Mouse (Mus musculus) kidney, postnatal 4 days (tissue): ENCODE results near the gene Sbf1.

Source experiments
- DNase-seq, 2 experiments: peaks; one replicate each; pipeline ENCODE4 v3.0.0; 2021; ENCODE audit warnings: mixed read lengths in 2 of 2

Sbf1 gene

GRCm38 (mm10) chr15:89316146-89316545, 1.0 kb upstream of the Sbf1 start:
- peak; percentile 50 to 56 for DNase-seq

DNA sequence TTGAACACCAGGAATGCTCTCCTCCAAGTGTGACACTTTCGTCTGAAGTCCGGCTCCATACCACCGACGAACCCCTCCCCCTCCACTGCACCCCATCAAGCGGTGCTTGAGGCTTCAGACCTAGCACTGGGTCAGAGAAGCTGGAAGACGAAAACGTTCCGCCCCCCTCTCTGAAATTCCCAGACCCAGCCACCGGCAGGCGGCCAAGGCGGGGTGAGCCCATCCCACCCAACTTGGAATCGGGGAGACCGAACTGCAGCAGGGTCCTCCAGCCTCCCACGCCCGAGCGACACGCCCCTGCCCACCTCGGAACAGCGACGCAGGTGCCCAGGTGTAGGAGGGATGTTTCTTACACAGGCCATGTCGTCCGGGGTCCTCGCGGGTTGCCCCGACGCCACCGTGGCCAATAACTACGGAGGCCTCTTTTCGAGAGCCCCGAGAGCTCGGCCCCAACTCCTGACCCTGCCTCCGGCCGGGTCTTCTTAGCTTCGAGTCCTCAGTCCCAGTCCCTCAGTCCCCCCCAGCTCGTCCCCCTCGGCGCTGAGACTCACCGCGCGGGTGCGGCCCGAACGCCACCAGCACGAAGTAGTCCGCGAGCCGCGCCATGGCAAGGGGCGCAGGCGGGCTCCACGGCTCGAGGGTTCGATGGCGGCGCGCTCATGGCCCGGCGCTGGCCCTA, 461 bp downstream of the Sbf1 start:
- DNase-seq: peak; percentile 61 to 73

- DNase-seq: no peak
These were observed 1.0 kb downstream of the Sbf1 start for GRCm38 (mm10) chr15:89314107-89314506.

DNA sequence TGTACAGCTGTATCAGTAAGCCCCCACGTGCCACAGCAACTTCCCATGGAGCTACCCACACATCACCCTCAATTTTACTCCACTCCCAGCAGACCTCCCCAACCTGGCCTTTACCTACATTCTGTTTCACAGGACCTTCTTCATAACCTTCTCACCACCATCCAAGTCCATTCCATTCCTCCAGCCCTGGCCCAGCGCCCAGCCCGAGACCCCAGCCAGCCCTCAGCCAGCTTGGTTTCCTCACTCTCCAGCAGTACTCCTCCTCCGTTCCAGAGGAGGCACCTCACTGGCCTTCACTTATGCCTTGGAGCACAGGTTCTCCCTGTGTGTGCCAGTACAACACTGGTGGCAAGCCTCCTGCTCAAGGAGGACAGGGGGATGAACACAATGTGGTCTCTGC, 1.8 kb downstream of the Sbf1 start:
- no peak for DNase-seq

GRCm38 (mm10) chr15:89309962-89310498, 5.1 kb downstream of the Sbf1 start:
- DNase-seq: no peak

- peak in 1 of 2 experiments; percentile 0 for DNase-seq
These were observed 6.5 kb downstream of the Sbf1 start for GRCm38 (mm10) chr15:89308406-89309139.

DNA sequence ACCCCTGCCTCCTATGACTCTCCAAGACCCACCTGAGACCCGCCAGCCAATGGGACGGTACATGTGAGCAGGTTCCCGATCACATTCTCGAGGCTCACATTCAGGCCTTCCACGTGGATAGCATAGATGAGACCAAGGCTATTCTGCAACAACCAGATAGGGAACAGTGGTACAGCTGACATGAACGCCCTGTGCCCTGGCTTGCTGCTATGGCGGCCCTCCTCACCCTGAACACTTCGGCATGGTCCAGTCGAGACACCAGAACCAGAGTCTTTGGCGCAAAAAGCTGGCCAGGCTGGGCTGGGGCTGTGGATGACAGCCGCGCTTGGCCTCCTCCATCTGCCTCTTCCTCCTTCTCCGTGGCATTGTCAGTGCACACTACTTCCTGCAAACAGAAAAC, 7.7 kb downstream of the Sbf1 start:
- DNase-seq: no peak

- no peak for DNase-seq
These were observed 9.1 kb downstream of the Sbf1 start for GRCm38 (mm10) chr15:89305966-89306365.

DNA sequence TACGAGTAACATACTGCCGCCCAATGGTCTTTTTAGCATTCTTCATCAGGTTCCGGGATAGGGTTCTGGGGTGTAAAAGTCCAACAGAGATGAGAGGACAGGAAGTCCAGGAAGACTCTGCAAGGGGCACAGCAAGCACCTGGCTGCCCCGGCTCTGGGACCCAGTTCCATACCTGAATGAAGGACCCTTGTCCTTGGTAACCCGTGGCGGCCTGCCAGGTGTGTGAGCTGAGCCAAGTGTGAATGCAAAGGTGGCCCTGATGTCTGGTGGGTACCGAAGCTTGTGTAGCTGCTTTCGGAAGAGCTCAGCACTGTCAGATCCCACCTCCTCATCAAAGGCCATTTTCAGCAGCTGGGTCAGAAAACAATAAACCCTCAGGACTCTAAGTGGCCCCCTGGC, 14.5 kb downstream of the Sbf1 start:
- DNase-seq: no peak

DNA sequence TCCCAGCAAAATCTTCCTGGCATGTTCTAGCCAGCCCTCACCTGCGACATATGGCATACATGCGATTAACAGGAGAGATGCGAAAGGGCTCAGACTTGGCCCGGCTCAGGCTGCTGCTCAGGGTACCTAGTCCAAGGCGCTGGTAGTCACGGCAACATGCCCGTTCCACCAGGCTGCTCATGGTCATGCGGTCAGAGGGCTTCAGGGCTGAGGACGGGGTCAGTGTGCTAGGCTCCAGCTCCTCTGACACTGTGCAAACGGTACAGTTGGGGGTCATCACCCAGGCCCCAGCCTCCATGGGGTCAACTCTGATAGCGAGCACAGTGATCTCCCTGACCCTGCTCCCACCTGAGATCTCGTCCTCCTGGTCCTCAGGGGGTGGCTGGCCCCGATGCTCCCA, 14.9 kb downstream of the Sbf1 start:
- peak in 1 of 2 experiments; percentile 37 for DNase-seq

GRCm38 (mm10) chr15:89297695-89298094, 17.4 kb downstream of the Sbf1 start:
- no peak for DNase-seq

- peak in 1 of 2 experiments; percentile 35 for DNase-seq
These were observed 18.6 kb downstream of the Sbf1 start for GRCm38 (mm10) chr15:89296465-89296864.

DNA sequence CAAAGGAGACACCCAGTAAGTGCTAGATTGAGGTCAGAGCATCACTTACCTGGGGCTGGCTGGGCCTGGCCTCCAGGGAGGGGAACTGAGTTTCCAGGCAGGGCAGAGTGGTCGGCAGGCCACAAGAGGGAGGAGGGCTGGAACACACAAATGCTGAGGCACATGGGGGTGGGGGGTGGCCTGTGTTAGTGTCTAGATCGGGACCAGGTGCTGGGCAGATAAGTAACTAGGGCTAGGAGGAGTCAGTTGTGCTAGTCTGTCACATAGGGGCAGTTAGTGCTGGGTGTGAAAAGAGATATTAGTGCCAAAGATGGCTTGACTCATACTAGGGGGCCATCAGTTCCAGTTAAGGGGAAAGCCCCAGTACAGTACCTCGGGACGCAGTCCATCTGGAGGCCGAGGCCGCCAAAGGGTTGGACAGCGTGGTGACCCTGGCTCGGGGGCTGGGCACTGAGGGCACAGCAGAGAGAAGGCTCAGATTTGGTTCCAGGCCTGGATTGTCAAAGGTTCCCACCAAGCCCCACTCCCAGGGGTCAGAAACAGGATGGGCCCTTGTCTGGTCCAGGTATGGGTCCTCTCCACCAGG, 19.4 kb downstream of the Sbf1 start:
- no peak for DNase-seq

- no peak for DNase-seq
These were observed 21.3 kb downstream of the Sbf1 start for GRCm38 (mm10) chr15:89293778-89294177.

GRCm38 (mm10) chr15:89292795-89293194, 22.3 kb downstream of the Sbf1 start:
- DNase-seq: no peak

GRCm38 (mm10) chr15:89291521-89291920, 23.6 kb downstream of the Sbf1 start:
- no peak for DNase-seq

GRCm38 (mm10) chr15:89289455-89289854, 25.7 kb downstream of the Sbf1 start:
- no peak for DNase-seq

DNA sequence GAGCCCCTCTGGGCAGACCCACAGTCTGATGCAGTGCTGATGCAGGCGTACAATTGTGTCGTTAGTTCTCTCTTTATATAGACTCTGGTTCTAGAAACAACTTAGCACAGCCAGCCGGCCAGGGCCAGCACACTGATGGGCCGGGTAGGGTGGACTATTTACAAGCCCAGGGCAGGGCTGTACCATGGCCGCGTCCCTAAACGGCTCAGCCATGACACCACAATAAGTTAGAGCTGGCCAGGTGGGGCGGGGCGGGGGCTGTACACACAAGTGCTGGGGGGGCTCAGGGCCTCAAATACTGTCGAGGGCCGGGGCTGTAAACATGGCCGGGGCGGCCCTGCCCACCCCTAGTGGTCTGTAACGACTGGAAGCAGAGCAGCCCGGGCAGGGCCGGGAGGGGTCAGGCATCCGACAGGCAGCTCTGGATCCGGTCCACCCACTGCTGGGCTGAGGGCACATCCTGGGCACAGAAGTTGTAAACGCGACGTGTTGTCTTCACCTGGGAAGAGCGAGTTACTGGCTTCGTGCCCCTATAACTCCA, 26.8 kb downstream of the Sbf1 start:
- DNase-seq: peak in 1 of 2 experiments; percentile 20

DNA sequence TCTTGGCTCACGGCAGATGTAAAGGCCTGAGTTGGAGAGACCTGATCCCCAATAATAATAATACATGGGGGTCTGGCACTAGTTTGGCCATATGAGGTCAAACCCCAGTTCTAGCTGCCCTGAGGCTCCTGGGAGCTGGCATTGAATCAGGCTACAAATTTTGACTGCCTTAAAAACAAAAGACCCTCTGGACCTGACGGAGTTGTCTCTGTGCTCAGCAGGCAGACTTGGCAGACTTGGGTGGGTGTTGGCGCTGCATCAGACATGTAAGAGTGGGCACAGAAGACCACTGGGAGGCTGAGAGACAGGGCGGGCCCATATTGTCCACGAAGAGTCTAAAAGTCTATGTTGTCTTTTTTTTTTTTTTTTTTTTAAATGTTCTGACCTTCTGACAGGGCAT, 28.5 kb downstream of the Sbf1 start:
- no peak for DNase-seq

DNA sequence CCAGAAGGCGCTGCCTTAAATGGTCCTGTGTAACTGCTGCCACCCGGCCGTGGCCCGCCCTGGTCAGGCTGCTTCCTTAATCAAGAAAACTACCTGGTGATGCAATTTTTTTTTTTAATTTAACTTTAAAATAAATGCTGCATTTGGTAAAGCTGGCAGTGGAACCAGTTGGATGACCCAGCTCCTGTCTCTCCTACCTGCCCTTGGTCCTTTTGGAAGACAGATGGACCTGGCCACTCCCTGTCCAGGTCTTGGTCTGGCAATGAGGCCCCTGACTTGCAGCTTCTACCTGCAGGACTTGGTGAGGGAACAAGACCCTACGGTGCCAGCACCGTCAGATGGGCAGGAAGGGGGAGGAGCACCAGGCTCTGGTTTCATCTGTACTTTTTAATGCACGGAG, 29.0 kb downstream of the Sbf1 start:
- no peak for DNase-seq

- DNase-seq: no peak
These were observed 29.6 kb downstream of the Sbf1 start for GRCm38 (mm10) chr15:89285478-89285877.

DNA sequence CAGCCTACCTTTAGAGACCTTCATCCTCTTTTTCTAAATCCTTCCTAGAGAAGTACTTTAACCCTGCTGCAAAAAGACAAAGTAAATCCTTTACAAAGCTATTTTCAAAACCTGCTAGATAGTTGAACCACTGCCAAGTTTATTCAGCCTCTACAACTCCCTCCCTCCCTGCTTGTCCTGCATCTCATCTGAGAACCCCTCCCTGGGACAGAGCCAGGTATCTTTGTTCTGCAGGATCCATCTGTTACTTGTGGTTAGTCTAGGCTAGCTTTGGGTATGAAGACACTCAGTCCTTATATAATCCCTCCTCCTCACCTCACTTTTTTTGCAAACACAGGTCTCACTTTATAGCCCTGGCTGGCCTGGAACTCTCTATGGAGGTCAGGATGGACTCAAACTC, 30.1 kb downstream of the Sbf1 start:
- DNase-seq: no peak

DNA sequence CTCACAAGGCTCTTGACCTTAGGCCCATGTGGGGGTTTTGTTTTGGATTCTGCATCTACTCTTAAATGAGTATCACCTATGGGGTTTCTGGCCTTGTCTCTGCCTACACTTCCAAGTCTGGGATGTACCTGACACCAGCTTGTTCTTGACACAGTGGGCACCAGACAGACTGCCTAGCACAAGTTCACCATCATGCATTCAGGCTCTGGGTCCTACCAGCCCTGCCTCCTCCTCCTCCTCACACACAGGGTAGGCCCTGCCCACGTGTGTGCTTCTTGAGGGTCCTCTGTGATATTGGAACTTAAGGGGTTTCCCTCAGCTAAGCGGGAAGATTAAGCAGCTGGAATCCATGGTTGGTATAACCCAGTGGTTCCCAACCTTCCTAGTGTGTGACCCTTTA, 31.0 kb downstream of the Sbf1 start:
- DNase-seq: no peak

- DNase-seq: no peak
These were observed 32.6 kb downstream of the Sbf1 start for GRCm38 (mm10) chr15:89282546-89282945.
